Mouse (Mus musculus): ENCODE data around the gene Hist1h2ad.
A peak's percentile ranks its signal among the peaks of the same experiment; 100 is the strongest.
"Not testable (repeated sequence)": the region's sequence is repeated elsewhere in the genome, so short reads cannot be mapped to it uniquely, and the experiment has no call there.

Hist1h2ad gene

DNA sequence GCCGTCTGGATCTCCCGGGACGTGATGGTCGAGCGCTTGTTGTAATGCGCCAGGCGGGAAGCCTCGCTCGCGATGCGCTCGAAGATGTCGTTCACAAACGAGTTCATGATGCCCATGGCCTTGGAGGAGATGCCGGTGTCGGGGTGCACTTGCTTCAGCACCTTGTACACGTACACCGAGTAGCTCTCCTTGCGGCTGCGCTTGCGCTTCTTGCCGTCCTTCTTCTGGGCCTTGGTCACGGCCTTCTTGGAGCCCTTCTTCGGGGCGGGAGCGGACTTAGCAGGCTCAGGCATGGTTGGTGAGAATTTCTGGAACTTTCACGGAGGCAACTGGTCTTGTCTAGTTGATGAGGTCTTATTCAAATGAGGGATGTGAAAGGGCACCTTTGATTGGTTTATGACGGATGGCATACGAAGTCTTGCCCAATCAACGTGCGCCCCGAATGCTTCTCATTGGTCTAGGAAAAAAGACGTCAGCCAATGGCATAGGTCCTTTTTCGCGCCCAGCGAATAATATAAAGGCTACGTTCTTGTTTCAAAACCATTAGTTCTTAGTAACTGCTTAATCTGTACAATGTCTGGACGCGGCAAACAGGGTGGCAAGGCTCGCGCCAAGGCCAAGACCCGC is at the start of gene Hist1h2ad, which contains the start of gene Hist1h2bf:
TSS of gene Hist1h2ad (plus strand) at position 484 of the 627 bp plus-strand sequence.
TSS of gene Hist1h2bf (minus strand) at position 299 of the 627 bp plus-strand sequence.
- peak; percentile 80 for DNase-seq (ENCODE audit: low spot score)

- DNase-seq (ENCODE audit: low spot score), result peak; percentile 88
These were observed 49.5 kb upstream of the Hist1h2ad start for GRCm38 (mm10) chr13:23524654-23525053.

DNA sequence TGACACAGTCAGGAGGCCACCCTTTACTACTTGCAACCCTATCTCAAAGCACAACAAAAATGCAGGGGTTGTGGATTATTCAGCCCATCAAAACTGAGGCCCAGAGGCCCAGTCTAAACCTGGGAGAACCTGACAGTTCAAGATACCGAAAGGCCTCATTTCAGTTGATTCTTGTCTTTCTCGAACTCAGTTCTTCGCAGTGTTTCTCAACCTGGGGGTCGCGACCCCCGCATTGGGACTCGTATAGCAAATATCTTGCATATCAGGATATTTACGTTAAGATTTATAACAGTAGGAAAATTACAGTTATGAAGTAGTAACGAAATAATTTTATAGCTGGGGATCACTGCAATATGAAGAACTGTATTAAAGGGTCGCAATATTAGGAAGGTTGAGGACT is 48.3 kb upstream of the Hist1h2ad start:
- no peak for DNase-seq (ENCODE audit: low spot score)

GRCm38 (mm10) chr13:23526312-23526711 is 47.9 kb upstream of the Hist1h2ad start:
- DNase-seq (ENCODE audit: low spot score), result peak; percentile 92

DNA sequence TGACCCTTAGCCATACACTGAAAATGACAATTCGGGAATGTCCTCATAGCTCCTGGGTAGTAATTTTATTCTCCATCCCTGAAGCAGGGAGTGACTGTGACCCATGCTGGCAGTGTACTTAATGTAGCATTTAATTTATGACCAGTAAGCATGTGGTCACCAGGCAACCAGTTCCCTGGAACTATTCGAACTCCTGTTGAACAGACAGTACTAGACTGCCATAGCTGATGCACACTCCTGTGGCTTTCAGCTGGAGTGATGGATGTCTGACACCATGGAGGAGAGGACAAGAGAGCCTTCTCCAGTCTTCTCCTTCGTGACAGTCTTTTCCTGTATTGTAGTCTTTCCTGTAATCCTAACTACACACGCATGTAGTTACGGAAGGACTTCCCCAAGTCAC is 45.2 kb upstream of the Hist1h2ad start:
- DNase-seq (ENCODE audit: low spot score), result no peak

DNA sequence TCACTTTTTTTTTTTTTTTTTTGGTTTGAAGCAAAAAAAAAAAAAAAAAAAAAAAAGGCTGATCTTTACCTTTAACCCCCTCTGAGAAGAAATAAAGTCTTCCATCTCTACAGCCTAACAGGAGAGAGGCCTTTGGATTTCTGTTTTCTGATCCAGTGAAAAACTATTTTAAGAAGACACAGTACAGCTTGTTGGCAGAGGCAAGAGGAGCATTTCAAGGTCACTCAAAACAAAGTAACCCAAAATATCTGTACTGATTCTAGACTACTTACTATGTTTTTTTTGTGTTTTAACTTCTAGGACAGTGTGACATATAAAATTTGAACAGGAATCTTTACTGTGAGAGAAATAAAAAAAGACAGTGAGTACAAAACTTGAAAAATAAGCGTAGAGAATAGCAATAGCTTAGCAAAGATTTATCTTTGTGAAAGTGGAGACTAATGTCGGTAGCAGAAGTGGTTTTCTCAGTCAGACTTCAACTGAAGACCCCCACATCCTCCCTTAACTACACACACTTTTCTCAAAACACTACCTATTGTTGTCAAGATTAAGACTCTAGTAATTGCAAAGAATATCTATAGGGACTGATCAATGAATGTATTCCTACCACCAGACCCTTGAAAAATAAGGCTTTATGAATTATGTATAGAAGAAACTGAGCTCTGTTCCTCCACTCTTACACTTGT is 44.6 kb upstream of the Hist1h2ad start:
- DNase-seq (ENCODE audit: low spot score), result no peak

DNA sequence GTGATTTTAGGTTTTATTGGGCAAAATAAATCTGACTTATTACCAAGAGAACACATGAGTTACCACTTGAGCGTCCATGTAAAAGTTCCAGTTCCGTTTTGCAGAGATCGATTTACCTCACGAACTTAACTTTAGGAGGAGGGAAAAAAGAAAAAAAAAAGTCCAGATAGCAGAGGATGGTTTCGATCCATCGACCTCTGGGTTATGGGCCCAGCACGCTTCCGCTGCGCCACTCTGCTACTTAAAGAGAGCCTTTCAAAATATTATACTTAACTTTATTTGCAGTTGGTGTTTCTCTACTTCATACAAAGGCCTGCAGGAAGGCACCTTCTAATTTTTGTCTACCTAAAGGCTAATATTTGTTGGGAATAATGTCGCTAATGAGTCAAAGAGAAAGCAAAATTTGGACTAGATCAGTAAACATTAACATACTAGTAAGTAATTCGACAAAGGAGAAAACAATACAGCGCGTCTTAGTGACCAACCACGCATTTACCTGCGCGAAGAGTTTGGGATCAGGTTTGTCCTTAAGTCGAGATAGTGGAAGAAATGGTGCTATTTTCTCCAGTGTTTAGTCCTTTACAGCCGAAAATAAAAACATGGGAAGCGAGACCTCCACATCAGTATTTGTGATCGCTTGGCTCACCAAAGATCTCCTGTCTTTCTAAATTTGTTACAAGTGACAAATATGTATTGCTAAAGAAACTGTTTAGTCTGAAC is 43.8 kb upstream of the Hist1h2ad start:
- DNase-seq (ENCODE audit: low spot score), result peak; percentile 63

GRCm38 (mm10) chr13:23530901-23531875 is 43.0 kb upstream of the Hist1h2ad start, which contains the start of gene Hist1h4h:
Gene Hist1h4h (plus strand): TSS chr13:23531050.
- peak; percentile 95 for DNase-seq (ENCODE audit: low spot score)

DNA sequence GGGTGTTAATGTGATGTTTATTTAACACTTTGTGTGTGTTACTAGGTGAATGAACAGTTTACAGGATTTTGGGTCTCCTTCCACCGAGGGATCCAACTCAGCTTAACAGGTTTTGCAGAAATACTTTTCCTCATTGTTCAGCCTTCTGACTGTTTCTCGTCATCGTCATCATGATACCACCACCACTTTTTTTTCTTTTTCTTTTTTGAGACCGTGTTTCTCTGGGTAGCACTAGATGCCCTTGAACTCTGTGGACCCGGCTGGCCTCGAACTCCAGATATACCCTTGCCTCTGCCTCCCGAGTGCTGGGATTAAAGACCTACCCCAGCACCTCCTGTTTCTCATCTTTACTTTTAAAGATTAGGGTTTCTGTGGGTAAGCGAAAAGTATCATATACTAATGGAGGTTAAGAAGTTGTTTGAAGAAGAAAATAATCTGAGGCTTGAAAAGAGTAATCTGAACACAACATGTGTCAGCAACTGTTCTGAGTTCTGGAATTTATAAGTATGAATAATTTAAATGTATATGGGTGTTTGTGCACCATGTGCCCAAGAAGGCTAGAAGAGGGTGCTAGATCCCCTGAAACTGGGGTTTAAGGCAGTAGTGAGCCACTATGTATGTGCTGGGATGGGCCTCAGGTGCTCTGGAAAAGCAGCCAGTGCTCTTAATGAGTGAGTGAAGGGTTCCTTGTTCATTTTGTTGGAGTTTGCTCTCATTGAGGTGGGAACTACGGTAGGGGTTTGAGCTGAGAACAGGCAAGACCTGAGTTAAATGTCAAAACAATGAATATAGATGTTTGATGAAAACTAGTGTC is 41.7 kb upstream of the Hist1h2ad start:
- DNase-seq (ENCODE audit: low spot score), result no peak

DNA sequence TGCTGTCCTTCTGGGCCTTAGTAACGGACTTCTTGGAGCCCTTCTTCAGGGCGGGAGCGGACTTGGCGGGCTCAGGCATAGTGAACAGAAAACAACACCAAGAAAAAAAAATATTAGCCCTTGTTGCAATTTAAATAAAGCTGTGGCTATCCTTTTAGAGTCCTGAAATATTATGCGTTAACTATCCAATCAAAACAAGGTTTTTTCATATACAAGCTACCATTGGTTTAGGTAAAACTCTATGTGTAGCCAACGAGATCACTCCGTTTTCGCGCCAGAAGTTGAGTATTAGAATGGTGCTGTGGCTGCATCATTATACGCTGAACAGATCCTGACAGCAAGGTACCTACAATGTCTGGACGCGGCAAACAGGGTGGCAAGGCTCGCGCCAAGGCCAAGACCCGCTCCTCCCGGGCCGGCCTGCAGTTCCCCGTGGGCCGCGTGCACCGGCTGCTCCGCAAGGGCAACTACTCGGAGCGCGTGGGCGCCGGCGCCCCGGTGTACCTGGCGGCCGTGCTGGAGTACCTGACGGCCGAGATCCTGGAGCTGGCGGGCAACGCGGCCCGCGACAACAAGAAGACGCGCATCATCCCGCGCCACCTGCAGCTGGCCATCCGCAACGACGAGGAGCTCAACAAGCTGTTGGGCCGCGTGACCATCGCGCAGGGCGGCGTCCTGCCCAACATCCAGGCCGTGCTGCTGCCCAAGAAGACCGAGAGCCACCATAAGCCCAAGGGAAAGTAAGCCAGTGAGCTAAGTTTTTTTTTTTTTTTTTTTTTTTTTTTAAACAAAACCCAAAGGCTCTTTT is 40.4 kb upstream of the Hist1h2ad start, which contains the start of gene Hist1h2af:
TSS of gene Hist1h2af (plus strand) at position 347 of the 808 bp plus-strand sequence.
- not testable (repeated sequence) for DNase-seq (ENCODE audit: low spot score)

DNA sequence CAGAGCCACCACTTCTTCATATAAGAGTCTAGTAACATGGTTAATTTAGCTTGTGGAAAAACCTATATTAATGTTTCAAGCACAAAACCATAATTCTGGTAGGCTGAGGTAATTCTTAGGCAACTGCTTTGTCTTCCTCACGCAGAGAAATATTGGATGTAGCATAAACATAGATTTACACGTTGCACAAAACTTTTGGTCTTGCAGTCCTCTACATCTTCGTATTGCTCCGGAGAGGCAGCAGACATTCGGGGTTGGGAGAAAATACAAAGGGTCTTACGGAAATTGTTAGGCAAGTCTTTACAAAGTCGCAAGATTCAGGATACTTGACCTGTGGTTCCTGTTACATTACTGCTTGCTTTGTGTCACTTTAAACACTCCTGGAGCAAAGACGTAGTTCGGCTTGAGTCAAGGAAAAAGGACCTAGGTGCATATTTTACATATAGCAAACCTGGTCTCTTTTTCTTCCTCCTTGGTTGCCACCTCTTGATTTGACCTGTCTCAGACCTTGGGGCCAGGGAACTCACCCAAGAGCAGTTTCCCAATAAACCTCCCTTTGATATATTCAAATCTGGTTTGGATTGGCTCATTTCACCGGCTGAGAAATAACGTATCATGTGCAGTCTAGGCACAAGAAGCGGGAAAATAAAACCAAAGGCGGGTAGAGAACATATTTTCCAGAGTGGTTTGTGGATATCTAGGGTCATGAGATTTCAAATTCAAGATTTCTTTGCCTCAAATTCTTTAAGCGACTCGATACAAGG is 39.6 kb upstream of the Hist1h2ad start:
- no peak for DNase-seq (ENCODE audit: low spot score)

GRCm38 (mm10) chr13:23535137-23536075 is 38.8 kb upstream of the Hist1h2ad start, which contains the start of gene Hist1h3g:
Gene Hist1h3g (plus strand): TSS chr13:23535422.
- DNase-seq (ENCODE audit: low spot score), result peak; percentile 89

DNA sequence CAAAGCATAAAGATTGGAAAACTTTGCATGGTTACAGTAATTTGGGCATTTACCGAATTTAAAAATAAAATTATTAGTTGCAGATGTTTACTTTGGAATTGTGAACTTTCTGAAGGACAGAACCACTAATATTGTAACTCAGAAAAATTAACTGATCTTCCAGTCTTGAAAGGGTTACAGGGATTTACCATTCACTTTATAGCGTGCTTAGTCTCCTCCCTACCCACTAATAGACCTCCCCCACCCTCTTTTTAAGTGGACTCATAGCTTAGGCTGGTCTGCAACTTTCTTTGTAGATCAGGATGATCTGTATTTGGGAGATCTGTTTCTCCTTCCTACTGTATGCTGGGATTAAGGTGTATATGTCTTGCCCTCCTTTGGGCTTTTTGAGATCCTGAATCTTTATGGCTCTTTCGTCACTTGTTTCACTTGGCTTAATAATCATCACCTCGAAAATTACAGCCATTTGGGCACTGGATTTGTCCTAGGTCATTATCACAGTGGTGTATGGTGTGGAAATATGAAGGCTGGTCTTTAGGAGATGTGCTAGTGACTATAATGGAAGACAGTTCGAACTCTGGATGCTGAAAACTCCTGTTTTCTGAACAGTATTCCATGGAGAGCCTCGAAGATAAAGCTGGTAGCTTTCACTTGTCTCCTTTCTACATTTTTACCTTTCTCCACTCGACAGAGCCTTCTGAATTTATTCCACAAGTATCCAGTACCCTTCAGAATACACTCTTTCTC is 37.9 kb upstream of the Hist1h2ad start:
- DNase-seq (ENCODE audit: low spot score), result no peak

DNA sequence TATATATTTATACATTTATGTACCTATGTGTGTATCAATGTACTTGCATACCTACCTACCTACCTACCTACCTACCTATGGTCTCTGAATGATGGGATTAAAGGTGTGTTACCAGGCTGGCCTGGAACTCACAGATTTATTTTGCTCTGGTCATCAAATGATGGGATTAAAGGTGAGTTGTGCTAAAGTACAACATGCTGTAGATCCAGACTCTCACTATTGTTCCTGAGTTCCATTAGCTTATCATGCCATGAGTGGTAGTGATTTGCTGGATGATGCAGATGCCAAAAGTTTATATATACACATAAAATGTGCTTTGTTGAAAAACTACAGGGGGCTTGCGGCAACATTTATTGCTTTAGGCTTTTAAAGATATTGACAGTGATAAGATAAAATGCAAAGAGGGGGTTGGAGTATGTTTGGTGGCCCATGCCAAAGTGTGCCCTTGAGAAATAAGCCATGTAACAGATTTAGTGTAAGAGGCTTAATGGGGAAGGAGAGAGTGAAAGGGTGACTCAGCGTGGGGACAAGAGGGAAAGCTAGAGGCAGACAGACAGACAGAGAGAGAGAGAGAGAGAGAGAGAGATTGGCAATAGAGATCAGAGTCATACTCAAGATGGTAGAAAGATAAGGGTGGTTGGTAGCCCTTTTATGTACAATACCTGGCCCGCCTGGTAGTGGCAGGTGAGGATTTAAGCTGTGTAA is 37.0 kb upstream of the Hist1h2ad start:
- DNase-seq (ENCODE audit: low spot score), result no peak

DNA sequence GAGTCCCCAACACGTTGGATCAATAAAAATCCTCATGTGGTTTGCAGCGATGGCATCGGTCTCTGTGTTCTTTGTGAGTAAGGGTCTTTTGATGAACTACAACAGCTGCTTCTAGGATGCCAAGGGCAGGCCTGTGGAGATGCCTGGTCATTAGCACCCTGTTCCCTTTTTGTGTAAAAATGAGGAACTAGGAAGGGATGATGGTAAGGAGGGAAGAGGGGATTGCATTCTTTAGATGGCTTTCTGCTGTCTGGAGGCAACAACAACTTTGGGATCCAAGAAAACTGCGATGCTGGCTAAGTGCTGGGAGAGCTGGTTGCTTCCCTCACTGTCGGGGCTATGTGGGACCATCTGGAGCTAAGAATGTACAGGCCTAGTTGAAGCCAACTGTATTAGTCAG is 35.9 kb upstream of the Hist1h2ad start:
- DNase-seq (ENCODE audit: low spot score), result no peak

DNA sequence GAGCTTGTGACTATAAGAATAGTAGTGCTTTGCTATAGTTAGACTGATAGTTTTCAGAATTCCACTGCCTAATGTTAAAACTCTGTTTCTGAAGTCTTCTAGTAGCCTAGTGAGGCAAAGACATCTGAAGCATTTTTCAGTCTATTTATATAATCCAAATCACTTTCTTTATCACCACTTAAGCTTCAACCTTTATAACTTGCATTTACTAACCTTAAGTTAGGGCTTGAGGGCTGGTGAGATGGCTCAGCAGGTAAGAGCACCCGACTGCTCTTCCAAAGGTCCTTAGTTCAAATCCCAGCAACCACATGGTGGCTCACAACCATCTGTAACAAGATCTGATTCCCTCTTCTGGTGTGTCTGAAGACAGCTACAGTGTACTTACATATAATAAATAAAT is 34.4 kb upstream of the Hist1h2ad start:
- DNase-seq (ENCODE audit: low spot score), result not testable (repeated sequence)

Measured in testis, postnatal 10 days (tissue).